Mouse (Mus musculus): Measurements from ENCODE around the gene Krtap17-1. TPM values are rescaled to one million over a fixed set of nuclear protein-coding genes. Genes with fewer than 3 reads are reported as not detected.

Gene Krtap17-1
- polyA plus RNA-seq, 1 experiment = not detected

DNA sequence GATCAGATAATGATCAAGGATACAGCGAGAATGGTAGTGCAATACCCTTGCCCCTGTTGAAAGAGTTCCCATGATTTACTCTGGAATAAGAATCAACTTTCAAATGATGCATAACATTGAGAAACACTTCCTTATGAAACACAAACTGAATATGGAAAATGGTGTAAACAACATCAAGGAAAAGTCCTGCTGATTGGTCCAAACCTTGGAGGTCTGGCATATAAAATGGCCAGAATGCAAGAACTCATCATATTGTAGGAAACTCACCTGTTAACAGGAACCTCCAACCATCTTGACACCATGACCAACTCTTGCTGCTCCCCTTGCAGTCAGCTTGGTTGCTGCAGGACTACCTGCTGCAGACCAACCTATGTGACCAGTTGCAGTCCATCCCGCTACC lies 45.6 kb downstream of the Krtap17-1 start, which contains the start of gene Krtap9-5:
TSS of gene Krtap9-5 (plus strand) at position 301 of the 400 bp plus-strand sequence.
- TF ChIP-seq EP300 (IDR thresholded peaks at IDR 0.05; ENCODE audit: insufficient read depth, low read depth, low read length) (no peak), POLR2A (IDR thresholded peaks at IDR 0.05; ENCODE audit: insufficient read depth, low read length) (no peak), CTCF (IDR thresholded peaks at IDR 0.05; ENCODE audit: low read depth, low read length) (no peak)
- no peaks in the 10 kb centered on the region for H3K36me3 ChIP-seq (ENCODE audit: control insufficient read depth, insufficient read depth, low read length, poor library complexity, severe bottlenecking)
- no peaks in the 10 kb centered on the region for H3K4me1 ChIP-seq (ENCODE audit: control insufficient read depth, insufficient read depth, low read length)
- no peak within 1 kb of the TSS for H3K4me3 ChIP-seq (ENCODE audit: low read depth, low read length)
- H3K9ac ChIP-seq (ENCODE audit: low read depth, poor library complexity, severe bottlenecking) = no peak within 1 kb of the TSS
- H3K27me3 ChIP-seq (ENCODE audit: control insufficient read depth, insufficient read depth, low read length, poor library complexity, severe bottlenecking) = no peaks in the 10 kb centered on the region; the same call in 1 of the 2 replicates
- H3K9me3 ChIP-seq (replicated peaks; ENCODE audit: control insufficient read depth, insufficient read depth, low read length, poor library complexity, severe bottlenecking) = no peaks in the 10 kb centered on the region
- H3K27ac ChIP-seq (ENCODE audit: insufficient read depth, low read length) = no peak within 1 kb of the TSS

Other genes with a start within 250 kb of the Krtap17-1 start
- not detected in 2 replicates for gene Gm11595, start 221.1 kb downstream of the Krtap17-1 start, polyA plus RNA-seq (2011; ENCODE audit: insufficient read depth, insufficient read length, low read depth, missing spikeins)
- gene Krtap4-8, start 213.3 kb downstream of the Krtap17-1 start, polyA plus RNA-seq (2011; ENCODE audit: insufficient read depth, insufficient read length, low read depth, missing spikeins) = not detected in 2 replicates
- not detected in 2 replicates for gene Krtap4-9, start 208.8 kb downstream of the Krtap17-1 start, polyA plus RNA-seq (2011; ENCODE audit: insufficient read depth, insufficient read length, low read depth, missing spikeins)
- gene Gm11596, start 200.5 kb downstream of the Krtap17-1 start, polyA plus RNA-seq (2011; ENCODE audit: insufficient read depth, insufficient read length, low read depth, missing spikeins) = not detected in 2 replicates
- gene Gm11569, start 195.1 kb downstream of the Krtap17-1 start, polyA plus RNA-seq (2011; ENCODE audit: insufficient read depth, insufficient read length, low read depth, missing spikeins) = not detected in 2 replicates
- not detected in 2 replicates for gene Gm11554, start 189.5 kb downstream of the Krtap17-1 start, polyA plus RNA-seq (2011; ENCODE audit: insufficient read depth, insufficient read length, low read depth, missing spikeins)
- gene Krtap4-13, start 184.1 kb downstream of the Krtap17-1 start, polyA plus RNA-seq (2011; ENCODE audit: insufficient read depth, insufficient read length, low read depth, missing spikeins) = not detected in 2 replicates
- gene Gm11564, start 178.3 kb downstream of the Krtap17-1 start, polyA plus RNA-seq (2011; ENCODE audit: insufficient read depth, insufficient read length, low read depth, missing spikeins) = not detected in 2 replicates
- gene 2300003K06Rik, start 155.9 kb downstream of the Krtap17-1 start, polyA plus RNA-seq (2011; ENCODE audit: insufficient read depth, insufficient read length, low read depth, missing spikeins) = not detected in 2 replicates
- gene Krtap4-16, start 142.4 kb downstream of the Krtap17-1 start, polyA plus RNA-seq (2011; ENCODE audit: insufficient read depth, insufficient read length, low read depth, missing spikeins) = not detected in 2 replicates
- not detected in 2 replicates for gene Gm11568, start 136.1 kb downstream of the Krtap17-1 start, polyA plus RNA-seq (2011; ENCODE audit: insufficient read depth, insufficient read length, low read depth, missing spikeins)
- not detected in 2 replicates for gene Gm11559, start 129.5 kb downstream of the Krtap17-1 start, polyA plus RNA-seq (2011; ENCODE audit: insufficient read depth, insufficient read length, low read depth, missing spikeins)
- not detected in 2 replicates for gene Krtap9-1, start 120.6 kb downstream of the Krtap17-1 start, polyA plus RNA-seq (2011; ENCODE audit: insufficient read depth, insufficient read length, low read depth, missing spikeins)
- not detected in 2 replicates for gene Gm11567, start 114.8 kb downstream of the Krtap17-1 start, polyA plus RNA-seq (2011; ENCODE audit: insufficient read depth, insufficient read length, low read depth, missing spikeins)
- gene Krtap31-1, start 86.1 kb downstream of the Krtap17-1 start, polyA plus RNA-seq (2011; ENCODE audit: insufficient read depth, insufficient read length, low read depth, missing spikeins) = not detected in 2 replicates
- not detected in 2 replicates for gene Gm11565, start 79.2 kb downstream of the Krtap17-1 start, polyA plus RNA-seq (2011; ENCODE audit: insufficient read depth, insufficient read length, low read depth, missing spikeins)
- gene Krtap31-2, start 57.7 kb downstream of the Krtap17-1 start, polyA plus RNA-seq (2011; ENCODE audit: insufficient read depth, insufficient read length, low read depth, missing spikeins) = not detected in 2 replicates
- gene Krtap9-5, start 45.5 kb downstream of the Krtap17-1 start, polyA plus RNA-seq (2011; ENCODE audit: insufficient read depth, insufficient read length, low read depth, missing spikeins) = not detected in 2 replicates
- not detected in 2 replicates for gene Krtap29-1, start 14.9 kb downstream of the Krtap17-1 start, polyA plus RNA-seq (2011; ENCODE audit: insufficient read depth, insufficient read length, low read depth, missing spikeins)
- gene Krtap16-1, start 7.4 kb downstream of the Krtap17-1 start, polyA plus RNA-seq (2011; ENCODE audit: insufficient read depth, insufficient read length, low read depth, missing spikeins) = not detected in 2 replicates
- gene Krt33a, start 22.2 kb upstream of the Krtap17-1 start, polyA plus RNA-seq (2011; ENCODE audit: insufficient read depth, insufficient read length, low read depth, missing spikeins) = not detected in 2 replicates
- not detected in 2 replicates for gene Krt33b, start 35.9 kb upstream of the Krtap17-1 start, polyA plus RNA-seq (2011; ENCODE audit: insufficient read depth, insufficient read length, low read depth, missing spikeins)
- not detected in 2 replicates for gene Krt34, start 47.6 kb upstream of the Krtap17-1 start, polyA plus RNA-seq (2011; ENCODE audit: insufficient read depth, insufficient read length, low read depth, missing spikeins)
- gene Krt31, start 56.6 kb upstream of the Krtap17-1 start, polyA plus RNA-seq (2011; ENCODE audit: insufficient read depth, insufficient read length, low read depth, missing spikeins) = not detected in 2 replicates
- not detected in 2 replicates for gene Krt32, start 94.2 kb upstream of the Krtap17-1 start, polyA plus RNA-seq (2011; ENCODE audit: insufficient read depth, insufficient read length, low read depth, missing spikeins)
- gene Krt35, start 102.2 kb upstream of the Krtap17-1 start, polyA plus RNA-seq (2011; ENCODE audit: insufficient read depth, insufficient read length, low read depth, missing spikeins) = not detected in 2 replicates
- not detected in 2 replicates for gene Krt36, start 111.6 kb upstream of the Krtap17-1 start, polyA plus RNA-seq (2011; ENCODE audit: insufficient read depth, insufficient read length, low read depth, missing spikeins)
- gene Krt13, start 127.6 kb upstream of the Krtap17-1 start, polyA plus RNA-seq (2011; ENCODE audit: insufficient read depth, insufficient read length, low read depth, missing spikeins) = not detected in 2 replicates
- gene Krt15, start 141.9 kb upstream of the Krtap17-1 start, polyA plus RNA-seq (2011; ENCODE audit: insufficient read depth, insufficient read length, low read depth, missing spikeins) = 0.37 and 0.41 TPM in 2 replicates
- gene Krt19, start 154.7 kb upstream of the Krtap17-1 start, polyA plus RNA-seq (2011; ENCODE audit: insufficient read depth, insufficient read length, low read depth, missing spikeins) = 83.7 and 93.1 TPM in 2 replicates
- gene Krt9, start 199.3 kb upstream of the Krtap17-1 start, polyA plus RNA-seq (2011; ENCODE audit: insufficient read depth, insufficient read length, low read depth, missing spikeins) = not detected in 2 replicates
- gene Krt14, start 213.6 kb upstream of the Krtap17-1 start, polyA plus RNA-seq (2011; ENCODE audit: insufficient read depth, insufficient read length, low read depth, missing spikeins) = 1.3 TPM in 1 of 2 replicates, not detected in the other